In genomic region chr11:59662877-59663775, GRCm38 (mm10) we compare ENCODE assay signal across 8 mouse cellular contexts. TPM values are rescaled to one million over a fixed set of nuclear protein-coding genes. Genes with fewer than 3 reads are reported as not detected.
DNase-seq lines count a peak whose midpoint lies in the region; ATAC-seq and TF ChIP-seq lines count a peak whose summit lies in the region.

No protein-coding gene starts in this region.

- no peaks in the 10 kb centered on the region for H3K36me3 ChIP-seq in intestine, embryonic 16.5 days (ENCODE audit: control insufficient read depth, insufficient read depth, low read length)
- no peaks in the 10 kb centered on the region for H3K36me3 ChIP-seq in macrophage (ENCODE audit: inconsistent target)

- no peak for TF ChIP-seq CTCF in lung, adult 2 months (IDR thresholded peaks at IDR 0.05; ENCODE audit: insufficient read depth, low read length)
- TF ChIP-seq CTCF in embryonic fibroblast, embryonic 13.5 days (IDR thresholded peaks at IDR 0.05; ENCODE audit: borderline replicate concordance, insufficient read depth, low read length) = no peak

- H3K4me1 ChIP-seq in lung, adult 2 months (ENCODE audit: control insufficient read depth, insufficient read depth, low read length) = peaks cover 37% of the 10 kb centered on the region
- H3K4me1 ChIP-seq in embryonic fibroblast, embryonic 13.5 days (ENCODE audit: control insufficient read depth, insufficient read depth, low read length) = peaks cover 14% of the 10 kb centered on the region
- H3K4me1 ChIP-seq in intestine, embryonic 16.5 days (ENCODE audit: control insufficient read depth, insufficient read depth, low read length) = peaks cover 36% of the 10 kb centered on the region

- H3K4me3 ChIP-seq in lung, adult 2 months (replicated peaks; ENCODE audit: extremely low read depth, low read depth, low read length) = peak overlapping the region; percentile 74
- peak overlapping the region; percentile 99 for H3K4me3 ChIP-seq in embryonic fibroblast, embryonic 13.5 days (ENCODE audit: insufficient read depth, low read length)
- peak overlapping the region; percentile 75 for H3K4me3 ChIP-seq in intestine, embryonic 16.5 days (ENCODE audit: low read length)
- H3K4me3 ChIP-seq in macrophage (ENCODE audit: inconsistent target) = peak overlapping the region; percentile 49

- H3K27me3 ChIP-seq in intestine, embryonic 16.5 days (replicated peaks; ENCODE audit: control insufficient read depth, insufficient read depth, low read length) = no peaks in the 10 kb centered on the region

- no peak for TF ChIP-seq POLR2A in lung, adult 2 months (IDR thresholded peaks at IDR 0.05; ENCODE audit: borderline replicate concordance, extremely low read depth, low read depth, low read length)
- TF ChIP-seq POLR2A in embryonic fibroblast, embryonic 13.5 days (IDR thresholded peaks at IDR 0.05; ENCODE audit: low read depth, low read length) = peak; percentile 35; the same call in 1 of the 2 replicates

- peak; percentile 14; the same call in 1 of the 2 replicates for ATAC-seq in intestine, embryonic 16.5 days

- no peaks in the 10 kb centered on the region for H3K9me3 ChIP-seq in intestine, embryonic 16.5 days (ENCODE audit: control insufficient read depth, low read length)

- peak overlapping the region; percentile 81 for H3K9ac ChIP-seq in intestine, embryonic 16.5 days (ENCODE audit: low read depth, low read length)

- H3K27ac ChIP-seq in embryonic fibroblast, embryonic 13.5 days (ENCODE audit: insufficient read depth, low read length) = peak overlapping the region; percentile 96
- H3K27ac ChIP-seq in intestine, embryonic 16.5 days (ENCODE audit: low read length) = peak overlapping the region; percentile 91
- H3K27ac ChIP-seq in macrophage = no peak overlapping the region

- peaks cover 53% of the 10 kb centered on the region for H3K79me2 ChIP-seq in macrophage (ENCODE audit: inconsistent target)

- 2% methylated on average over 30 of the region's 30 CpGs for WGBS in lung, adult 2 months
- WGBS in intestine, embryonic 16.5 days = 3% methylated on average over 30 of the region's 30 CpGs
- WGBS in macrophage (ENCODE audit: missing documents) = 5% methylated on average over 26 of the region's 30 CpGs

- peak overlapping the region; percentile 77 for H3K4me2 ChIP-seq in intestine, embryonic 16.5 days (ENCODE audit: low read depth, low read length)

- DNase-seq in lung, adult 2 months = no peak
- DNase-seq in lung, postnatal 25 days (ENCODE audit: low spot score) = no peak
- peak; percentile 40 for DNase-seq in T-cell, adult 2 months (ENCODE audit: low spot score)
- DNase-seq in testis, postnatal 10 days (ENCODE audit: low spot score) = peak; percentile 50
- no peak for DNase-seq in frontal cortex, postnatal 14 days (ENCODE audit: low spot score in 2 of 2)

RNA-seq across cellular contexts. Expression of gene Mprip, which starts 2.0 kb away (rescaled TPM):
- 164 and 239 TPM in 2 replicates for polyA plus RNA-seq in lung, adult 2 months (2012; rRNA removed)
- 233 and 249 TPM in 2 replicates for polyA plus RNA-seq in embryonic fibroblast, embryonic 13.5 days (2011; ENCODE audit: insufficient read length, low read depth, missing spikeins)
- polyA plus RNA-seq in intestine, embryonic 16.5 days (2015; fragmentation: Nextera tagmentation; extraction: Ambion mirVana) = 23.9 and 25.2 TPM in 2 replicates
- 100 to 1,000 TPM; 112 to 411 (median 157) TPM for total RNA-seq in macrophage (2018; cell fraction: chromatin; rRNA removed)
- total RNA-seq in macrophage (2018; cell fraction: cytosol; rRNA removed) = 10 to 100 TPM; 18.8 to 36.1 (median 30.1) TPM
- total RNA-seq in macrophage (2018; cell fraction: nucleus; rRNA removed) = 100 to 1,000 TPM in 3 of 26 experiments, 10 to 100 TPM in 23; 37.9 to 150 (median 72.4) TPM
- polyA plus RNA-seq in macrophage (2018) = 26.3 to 31.2 TPM (median 30.0 TPM) in 3 replicates

Comparison
In these comparisons a context has a peak if more than half of its experiments do, and no peak if none do; other contexts are left out.
1. DNase-seq: peak in T-cell, adult 2 months (single experiment) and testis, postnatal 10 days (single experiment); none in lung, adult 2 months (single experiment), lung, postnatal 25 days (single experiment) and frontal cortex, postnatal 14 days (0 of 2).
2. H3K4me3 ChIP-seq: peak in every context shown above with its lines; median percentile 99 in embryonic fibroblast, embryonic 13.5 days; 75 in intestine, embryonic 16.5 days; 74 in lung, adult 2 months; 49 in macrophage.